9 mouse cellular contexts compared by ENCODE assay signal in the genomic region with DNA sequence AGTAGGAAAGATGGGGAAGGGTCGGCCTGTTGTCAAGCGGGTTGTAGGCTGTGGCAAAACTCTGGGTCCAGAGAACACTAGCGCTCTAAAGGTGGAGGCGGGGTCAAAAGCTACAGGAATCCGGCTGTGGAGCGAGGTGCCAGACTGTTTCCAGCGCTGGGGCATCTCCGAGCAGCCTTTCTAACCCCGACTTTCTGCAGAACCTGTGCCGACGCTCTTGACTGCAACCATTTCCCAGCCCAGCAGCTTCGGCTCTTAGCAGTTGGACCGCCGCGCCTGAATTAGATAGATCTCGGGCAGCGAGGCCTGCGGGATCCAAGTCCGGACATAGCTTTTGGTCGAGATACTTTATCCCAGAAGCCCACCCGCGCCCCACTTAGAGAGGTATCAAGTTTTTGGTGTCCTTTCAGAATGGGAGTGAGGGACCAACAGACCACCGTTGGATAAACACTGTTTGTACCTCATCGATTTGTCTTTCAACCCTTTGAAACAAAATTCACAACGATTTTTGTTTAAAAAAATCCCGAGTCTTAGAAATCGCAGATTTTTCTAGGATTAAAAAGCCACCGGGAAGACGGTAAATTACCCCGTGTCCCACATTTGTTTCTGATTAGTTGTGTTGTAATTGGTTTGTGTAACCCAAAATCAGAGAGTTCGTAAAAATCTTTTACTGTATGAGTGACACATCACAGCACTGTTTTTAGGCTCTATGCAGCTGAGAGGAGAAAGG. TPM values are rescaled to one million over a fixed set of nuclear protein-coding genes. Genes with fewer than 3 reads are reported as not detected.
DNase-seq lines count a peak whose midpoint lies in the region; ATAC-seq and TF ChIP-seq lines count a peak whose summit lies in the region.
"Had no signal": no experiment of that assay in that cellular context is flagged by ENCODE, and none has a peak within 500 bp of the region (broad histone marks: within the 10 kb centered on the region; RNA-seq: fewer than 3 reads in every experiment).

No protein-coding gene starts in this region.

- WGBS in lung, embryonic 16.5 days = 3% methylated on average over 31 of the region's 31 CpGs
- WGBS in embryonic facial prominence, embryonic 14.5 days = 2% methylated on average over 31 of the region's 31 CpGs
- 2% methylated on average over 31 of the region's 31 CpGs for WGBS in hindbrain, postnatal 0 days

- TF ChIP-seq CTCF in hindbrain, postnatal 0 days (IDR thresholded peaks at IDR 0.05; ENCODE audit: low read depth) = no peak

- H3K36me3 ChIP-seq in lung, embryonic 16.5 days (ENCODE audit: control insufficient read depth, insufficient read depth, low read length) = no peaks in the 10 kb centered on the region
- H3K36me3 ChIP-seq in embryonic facial prominence, embryonic 14.5 days (ENCODE audit: control insufficient read depth, insufficient read depth, low read length) = no peaks in the 10 kb centered on the region
- H3K36me3 ChIP-seq in hindbrain, postnatal 0 days (ENCODE audit: insufficient read depth, low read length) = no peaks in the 10 kb centered on the region
- no peaks in the 10 kb centered on the region for H3K36me3 ChIP-seq in myocyte (ENCODE audit: control insufficient read depth, insufficient read depth)

- no peak overlapping the region for H3K9ac ChIP-seq in lung, embryonic 16.5 days (ENCODE audit: low read length)
- peak overlapping the region; percentile 47 for H3K9ac ChIP-seq in embryonic facial prominence, embryonic 14.5 days (ENCODE audit: low read depth, low read length)
- H3K9ac ChIP-seq in hindbrain, postnatal 0 days (replicated peaks; ENCODE audit: low read length) = no peak overlapping the region

- no peak overlapping the region for H3ac ChIP-seq in myocyte (ENCODE audit: control insufficient read depth, insufficient read length)

- H3K27me3 ChIP-seq in lung, embryonic 16.5 days (ENCODE audit: control insufficient read depth, insufficient read depth, low read depth, low read length) = peaks cover 70% of the 10 kb centered on the region
- H3K27me3 ChIP-seq in embryonic facial prominence, embryonic 14.5 days (replicated peaks; ENCODE audit: control insufficient read depth, insufficient read depth, low read length) = peaks cover 72% of the 10 kb centered on the region
- peaks cover 44% of the 10 kb centered on the region for H3K27me3 ChIP-seq in hindbrain, postnatal 0 days (ENCODE audit: insufficient read depth, low read length)
- H3K27me3 ChIP-seq in myocyte (ENCODE audit: control insufficient read depth, insufficient read depth, insufficient read length) = no peaks in the 10 kb centered on the region

- TF ChIP-seq POLR2A in myocyte (IDR thresholded peaks at IDR 0.05; ENCODE audit: insufficient read length, low read depth) = no peak

- H3K79me2 ChIP-seq in myocyte (ENCODE audit: control insufficient read depth, insufficient read depth) = no peaks in the 10 kb centered on the region

- H3K4me3 ChIP-seq in lung, embryonic 16.5 days (ENCODE audit: low read length) = peak overlapping the region; percentile 54; the same call in 1 of the 2 replicates
- peak overlapping the region; percentile 43 for H3K4me3 ChIP-seq in embryonic facial prominence, embryonic 14.5 days (ENCODE audit: low read depth, low read length)
- H3K4me3 ChIP-seq in hindbrain, postnatal 0 days (ENCODE audit: low read length) = peak overlapping the region; percentile 29; the same call in 1 of the 2 replicates
- peak overlapping the region; percentile 42 for H3K4me3 ChIP-seq in myocyte

- H3K4me2 ChIP-seq in lung, embryonic 16.5 days (ENCODE audit: low read depth, low read length) = no peak overlapping the region
- peak overlapping the region; percentile 66 for H3K4me2 ChIP-seq in embryonic facial prominence, embryonic 14.5 days (ENCODE audit: low read depth, low read length)
- peak overlapping the region; percentile 53; the same call in 1 of the 2 replicates for H3K4me2 ChIP-seq in hindbrain, postnatal 0 days (ENCODE audit: low read depth, low read length)
- peak overlapping the region; percentile 76 for H3K4me2 ChIP-seq in myocyte (ENCODE audit: low read depth)

- peaks cover 18% of the 10 kb centered on the region for H3K4me1 ChIP-seq in lung, embryonic 16.5 days (replicated peaks; ENCODE audit: control insufficient read depth, insufficient read depth, low read length)
- 0 out of 2 replicates have a peak, but pooled peaks cover 4% of the 10 kb centered on the region for H3K4me1 ChIP-seq in embryonic facial prominence, embryonic 14.5 days (ENCODE audit: control insufficient read depth, insufficient read depth, low read length)
- H3K4me1 ChIP-seq in hindbrain, postnatal 0 days (ENCODE audit: insufficient read depth, low read length) = no peaks in the 10 kb centered on the region; the same call in 1 of the 2 replicates

- H3K9me3 ChIP-seq in lung, embryonic 16.5 days (ENCODE audit: control insufficient read depth, low read length) = no peaks in the 10 kb centered on the region
- H3K9me3 ChIP-seq in embryonic facial prominence, embryonic 14.5 days (ENCODE audit: control insufficient read depth, low read length) = no peaks in the 10 kb centered on the region
- no peaks in the 10 kb centered on the region for H3K9me3 ChIP-seq in hindbrain, postnatal 0 days (ENCODE audit: low read length)

- no peak for DNase-seq in lung, postnatal 4 days
- DNase-seq in embryonic facial prominence, embryonic 14.5 days (ENCODE audit: low spot score) = peak; percentile 49
- DNase-seq in hindbrain, postnatal 0 days (ENCODE audit: low spot score) = no peak

- no peak overlapping the region for H3K27ac ChIP-seq in lung, embryonic 16.5 days (ENCODE audit: low read length)
- peak overlapping the region; percentile 45; the same call in 1 of the 2 replicates for H3K27ac ChIP-seq in embryonic facial prominence, embryonic 14.5 days (replicated peaks; ENCODE audit: low read depth, low read length)
- no peak overlapping the region for H3K27ac ChIP-seq in hindbrain, postnatal 0 days

- ATAC-seq in lung, embryonic 16.5 days (ENCODE audit: low read depth) = no peak
- ATAC-seq in embryonic facial prominence, embryonic 14.5 days (ENCODE audit: low read depth) = no peak
- ATAC-seq in hindbrain, postnatal 0 days = no peak
- ATAC-seq in erythroblast, adult 5-6 weeks (replicated peaks; ENCODE audit: low FRiP score, poor library complexity, severe bottlenecking) = no peak
- no peak for ATAC-seq in activated CD4-positive, CD25-positive, alpha-beta regulatory T cell, adult 4 months
- no peak for ATAC-seq in megakaryocyte-erythroid progenitor cell, adult 5-6 weeks (replicated peaks; ENCODE audit: low FRiP score, low TSS enrichment, poor library complexity, severe bottlenecking)

TF ChIP-seq in myocyte, 11 proteins besides CTCF, POLR2A, EP300 and RAD21:
- TF ChIP-seq CEBPB (IDR thresholded peaks at IDR 0.05; ENCODE audit: insufficient read depth, poor library complexity, severe bottlenecking) (no peak), SRF (IDR thresholded peaks at IDR 0.05; ENCODE audit: control insufficient read depth, insufficient read length, low read depth) (no peak), E2F4 (IDR thresholded peaks at IDR 0.05; ENCODE audit: insufficient read depth) (no peak), MYOG (IDR thresholded peaks at IDR 0.05; ENCODE audit: control insufficient read depth in 1 of 3, insufficient read depth in 1 of 3, insufficient read length in 2 of 3, low read depth in 2 of 3) (no peak), TCF3 (IDR thresholded peaks at IDR 0.05; ENCODE audit: insufficient read length, low read depth) (no peak), MYOD1 (IDR thresholded peaks at IDR 0.05; ENCODE audit: control insufficient read depth in 1 of 3, insufficient read length in 2 of 3, low read depth in 2 of 3) (no peak), MAX (IDR thresholded peaks at IDR 0.05; ENCODE audit: low read depth) (no peak), USF1 (IDR thresholded peaks at IDR 0.05; ENCODE audit: low read depth) (no peak)

RNA-seq across cellular contexts. Expression of a gene that starts 1.4 kb away (rescaled TPM):
- polyA plus RNA-seq in lung, embryonic 16.5 days (2015; fragmentation: Nextera tagmentation; extraction: Ambion mirVana) = 0.31 TPM in 1 of 2 replicates, not detected in the other
- 7.3 and 7.9 TPM in 2 replicates for polyA plus RNA-seq in embryonic facial prominence, embryonic 14.5 days (2014; fragmentation: Nextera tagmentation; extraction: Ambion mirVana)
- total RNA-seq in hindbrain, postnatal 0 days (2014; rRNA removed) = 1.2 and 1.6 TPM in 2 replicates
- polyA plus RNA-seq in hindbrain, postnatal 0 days (2015; fragmentation: Nextera tagmentation; extraction: Ambion mirVana) = 0.53 and 0.95 TPM in 2 replicates
- polyA plus RNA-seq in myocyte (2012; fragmentation: generic; extraction: Trizol) = 3.2 TPM
- total RNA-seq in erythroblast, adult 5-6 weeks (2015; ENCODE audit: low replicate concordance) = not detected in 2 replicates
- total RNA-seq in erythroblast, adult 5-6 weeks (2017; ENCODE audit: low replicate concordance) = not detected in 2 replicates
- polyA plus RNA-seq in activated CD4-positive, CD25-positive, alpha-beta regulatory T cell, adult 4 months (2017; shearing (Covaris generic)) = not detected
- not detected in 2 replicates for total RNA-seq in megakaryocyte-erythroid progenitor cell, adult 5-6 weeks (2014; fragmentation: Nextera tagmentation)
- not detected in 2 replicates for total RNA-seq in megakaryocyte-erythroid progenitor cell, adult 5-6 weeks (2017)
- total RNA-seq: heart, postnatal 10 days had no signal

RNA-seq across cellular contexts. Expression of a gene that starts 27.8 kb away (rescaled TPM):
- 216 and 219 TPM in 2 replicates for polyA plus RNA-seq in lung, embryonic 16.5 days (2015; fragmentation: Nextera tagmentation; extraction: Ambion mirVana)
- 182 and 191 TPM in 2 replicates for polyA plus RNA-seq in embryonic facial prominence, embryonic 14.5 days (2014; fragmentation: Nextera tagmentation; extraction: Ambion mirVana)
- total RNA-seq in hindbrain, postnatal 0 days (2014; rRNA removed) = 12.5 and 17.6 TPM in 2 replicates
- 127 and 145 TPM in 2 replicates for polyA plus RNA-seq in hindbrain, postnatal 0 days (2015; fragmentation: Nextera tagmentation; extraction: Ambion mirVana)
- 98.3 TPM for polyA plus RNA-seq in myocyte (2012; fragmentation: generic; extraction: Trizol)
- 37.2 and 39.2 TPM in 2 replicates for total RNA-seq in erythroblast, adult 5-6 weeks (2015; ENCODE audit: low replicate concordance)
- 14.1 and 32.3 TPM in 2 replicates for total RNA-seq in erythroblast, adult 5-6 weeks (2017; ENCODE audit: low replicate concordance)
- polyA plus RNA-seq in activated CD4-positive, CD25-positive, alpha-beta regulatory T cell, adult 4 months (2017; shearing (Covaris generic)) = 100 to 1,000 TPM; 148 to 164 TPM
- total RNA-seq in megakaryocyte-erythroid progenitor cell, adult 5-6 weeks (2014; fragmentation: Nextera tagmentation) = 115 and 121 TPM in 2 replicates
- 72.0 and 72.8 TPM in 2 replicates for total RNA-seq in megakaryocyte-erythroid progenitor cell, adult 5-6 weeks (2017)
